Mouse (Mus musculus): ENCODE results near the gene Abhd12b.

The Abhd12b gene

DNA sequence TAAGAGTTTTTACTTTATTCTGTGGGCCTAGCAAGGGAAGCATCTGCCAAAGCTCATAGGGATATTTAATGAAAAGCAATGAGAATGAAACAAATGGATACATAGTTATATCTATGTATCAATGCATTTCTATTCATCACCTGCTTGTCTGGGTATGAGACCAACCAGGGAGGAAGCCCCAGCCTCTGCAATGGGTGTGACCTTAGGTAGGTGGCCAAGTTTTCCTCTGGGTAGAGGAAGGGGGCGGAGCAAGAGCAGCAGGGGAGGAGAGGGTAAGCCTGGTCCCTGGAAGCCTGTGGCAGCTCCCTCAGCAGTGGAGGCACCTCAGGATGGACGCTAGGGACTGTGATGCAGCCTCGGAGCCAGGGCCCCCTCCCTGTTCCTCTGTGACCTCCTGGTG lies at the start of gene Abhd12b:
Gene Abhd12b, plus strand, starts transcription at position 301 of the 400 bp plus-strand sequence.
- no peak for DNase-seq (ENCODE audit: low read depth, low spot score)

GRCm38 (mm10) chr12:70104199-70104598 lies 49.7 kb upstream of the Abhd12b start:
- DNase-seq (ENCODE audit: low read depth, low spot score), result no peak

GRCm38 (mm10) chr12:70104776-70105420 lies 49.0 kb upstream of the Abhd12b start:
- DNase-seq (ENCODE audit: low read depth, low spot score), result no peak

GRCm38 (mm10) chr12:70105885-70106284 lies 48.1 kb upstream of the Abhd12b start:
- DNase-seq (ENCODE audit: low read depth, low spot score), result no peak

DNA sequence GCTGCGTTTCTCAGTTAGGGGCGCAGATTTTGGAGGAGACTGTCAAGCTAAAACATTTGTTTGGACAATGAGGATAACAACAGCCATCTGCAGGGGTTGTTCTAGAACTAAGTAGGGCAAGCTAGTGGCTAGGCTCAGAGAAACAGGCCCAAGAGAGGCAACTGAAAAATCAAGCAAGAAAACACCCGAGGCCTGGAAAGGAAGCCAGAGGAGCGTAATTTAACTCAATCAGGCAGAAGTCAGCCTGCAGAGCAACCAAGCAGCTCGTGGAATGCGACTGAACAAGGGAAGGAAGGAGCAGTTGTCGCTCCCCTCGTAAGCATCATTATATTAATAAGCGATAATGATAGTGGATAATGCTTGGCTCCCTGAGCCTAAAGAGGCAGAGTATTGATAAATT lies 47.4 kb upstream of the Abhd12b start:
- no peak for DNase-seq (ENCODE audit: low read depth, low spot score)

DNA sequence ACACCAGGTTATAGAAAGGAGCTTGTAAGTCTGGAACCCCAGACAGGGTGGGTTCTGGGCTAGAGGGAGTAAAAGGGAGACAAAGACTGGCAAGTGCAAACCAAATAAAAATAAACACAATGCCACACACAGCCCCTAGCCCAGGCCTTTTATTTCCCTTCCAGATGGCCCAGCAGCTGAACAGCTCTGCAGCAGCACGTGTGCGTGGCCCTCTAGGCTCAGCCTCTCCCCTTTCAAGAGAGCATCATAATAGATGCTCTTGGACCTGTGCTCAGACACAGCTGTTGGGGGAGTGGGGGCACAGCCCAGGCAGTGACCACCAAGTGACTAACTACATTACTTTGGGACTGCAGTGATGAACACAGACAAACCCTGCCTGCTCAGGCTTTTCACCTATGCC lies 45.8 kb upstream of the Abhd12b start:
- DNase-seq (ENCODE audit: low read depth, low spot score), result no peak

GRCm38 (mm10) chr12:70109921-70110320 lies 44.0 kb upstream of the Abhd12b start:
- no peak for DNase-seq (ENCODE audit: low read depth, low spot score)

DNA sequence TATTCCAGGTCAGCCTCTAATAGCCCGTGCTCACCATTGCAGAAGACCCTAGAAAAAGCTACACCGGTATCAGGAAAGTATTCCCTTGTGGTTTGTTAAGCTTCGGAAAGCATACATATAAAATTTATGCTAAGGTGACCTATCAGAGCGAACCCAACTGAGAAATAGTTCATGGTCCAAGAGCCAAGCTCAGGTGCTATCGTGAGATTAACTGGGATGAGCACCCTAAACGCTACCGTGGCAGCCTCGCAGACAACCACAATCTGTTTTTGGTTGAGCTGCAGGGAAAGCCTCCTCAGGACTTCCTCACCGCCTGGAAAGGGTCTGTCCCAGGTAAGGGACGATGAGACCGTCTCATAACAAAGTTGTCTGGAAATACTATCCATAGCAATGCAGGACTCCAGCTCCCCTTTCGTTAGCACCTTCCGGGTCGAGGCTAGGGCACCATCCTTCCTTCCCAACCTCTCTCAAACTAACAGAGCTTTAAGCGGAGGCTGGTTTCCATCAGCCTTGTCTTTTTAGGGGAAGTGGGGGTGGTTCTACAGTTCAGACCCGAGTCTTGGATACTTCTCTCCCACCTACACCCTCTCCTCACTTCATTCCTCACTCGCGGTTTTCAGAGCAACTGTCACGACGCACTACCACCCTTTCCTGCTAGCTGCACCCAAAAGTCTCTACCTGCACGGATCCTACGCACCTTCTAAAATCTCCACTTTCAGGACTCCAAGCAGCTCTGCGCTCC lies 43.4 kb upstream of the Abhd12b start:
- no peak for DNase-seq (ENCODE audit: low read depth, low spot score)

- DNase-seq (ENCODE audit: low read depth, low spot score), result no peak
These were observed 42.9 kb upstream of the Abhd12b start for GRCm38 (mm10) chr12:70111117-70111366.

- DNase-seq (ENCODE audit: low read depth, low spot score), result peak; percentile 17
These were observed 42.4 kb upstream of the Abhd12b start for GRCm38 (mm10) chr12:70111367-70112089.

DNA sequence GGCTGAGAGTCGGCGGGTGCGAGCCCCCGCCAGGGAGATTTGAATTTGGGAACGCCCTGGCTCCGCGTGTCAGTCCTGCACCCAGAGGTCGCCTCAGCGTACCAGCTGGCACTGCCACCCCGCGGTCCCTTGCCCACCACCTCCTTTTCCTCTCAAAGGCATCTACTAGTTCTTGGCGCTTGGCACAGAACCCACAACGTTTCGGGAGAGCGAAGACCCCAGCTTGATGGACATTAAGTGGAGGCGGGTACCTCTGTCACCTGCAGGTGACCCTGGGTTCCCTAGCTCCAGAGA lies 41.9 kb upstream of the Abhd12b start:
- no peak for DNase-seq (ENCODE audit: low read depth, low spot score)

GRCm38 (mm10) chr12:70113351-70113750 lies 40.6 kb upstream of the Abhd12b start, which contains the start of gene Nin:
Gene Nin, minus strand, starts transcription at chr12:70113717.
- DNase-seq (ENCODE audit: low read depth, low spot score), result no peak

DNA sequence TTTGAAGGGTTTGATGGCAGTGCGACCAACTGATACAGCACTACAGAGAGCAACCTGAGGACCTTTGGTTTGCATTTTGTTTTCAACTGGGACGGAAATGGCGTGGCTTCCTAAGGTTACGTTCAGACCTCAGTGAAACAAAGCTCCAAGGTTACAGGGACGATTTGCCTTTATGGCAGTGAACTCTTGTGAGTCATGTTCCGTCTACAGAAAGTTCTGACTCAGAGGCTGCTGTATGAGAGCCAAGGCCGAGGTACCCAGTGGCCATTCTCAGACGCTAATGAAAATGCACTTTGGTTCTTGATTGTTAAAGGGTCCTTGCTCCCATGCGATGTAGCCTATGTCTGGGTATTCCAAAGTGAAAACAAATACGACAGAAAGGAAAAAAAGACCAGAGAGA lies 36.8 kb upstream of the Abhd12b start:
- DNase-seq (ENCODE audit: low read depth, low spot score), result no peak

GRCm38 (mm10) chr12:70118721-70119345 lies 35.1 kb upstream of the Abhd12b start:
- DNase-seq (ENCODE audit: low read depth, low spot score), result no peak

GRCm38 (mm10) chr12:70119552-70119951 lies 34.4 kb upstream of the Abhd12b start:
- no peak for DNase-seq (ENCODE audit: low read depth, low spot score)

DNA sequence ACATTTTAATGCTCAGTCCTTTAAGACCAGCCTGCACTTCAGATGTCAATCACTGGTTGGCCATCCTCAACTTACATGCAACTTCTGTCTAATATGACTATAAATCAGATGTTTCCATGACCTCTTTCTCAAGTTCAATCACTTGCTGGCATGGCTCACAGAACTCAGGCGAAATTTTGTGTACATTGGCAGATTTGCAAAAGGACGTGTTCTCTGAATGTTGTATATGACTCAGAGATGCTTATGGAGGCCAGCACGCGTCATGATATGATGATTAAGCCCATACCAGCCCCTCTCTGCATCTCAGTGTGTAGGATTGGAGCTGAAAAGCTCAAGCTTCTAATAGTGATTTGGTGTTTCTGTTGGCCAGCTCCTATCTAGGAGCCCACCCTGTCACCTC lies 27.3 kb upstream of the Abhd12b start:
- no peak for DNase-seq (ENCODE audit: low read depth, low spot score)

GRCm38 (mm10) chr12:70129105-70129504 lies 24.8 kb upstream of the Abhd12b start:
- DNase-seq (ENCODE audit: low read depth, low spot score), result no peak

- DNase-seq (ENCODE audit: low read depth, low spot score), result no peak
These were observed 22.8 kb upstream of the Abhd12b start for GRCm38 (mm10) chr12:70131042-70131675.

- no peak for DNase-seq (ENCODE audit: low read depth, low spot score)
These were observed 19.2 kb upstream of the Abhd12b start for GRCm38 (mm10) chr12:70134627-70135235.

DNA sequence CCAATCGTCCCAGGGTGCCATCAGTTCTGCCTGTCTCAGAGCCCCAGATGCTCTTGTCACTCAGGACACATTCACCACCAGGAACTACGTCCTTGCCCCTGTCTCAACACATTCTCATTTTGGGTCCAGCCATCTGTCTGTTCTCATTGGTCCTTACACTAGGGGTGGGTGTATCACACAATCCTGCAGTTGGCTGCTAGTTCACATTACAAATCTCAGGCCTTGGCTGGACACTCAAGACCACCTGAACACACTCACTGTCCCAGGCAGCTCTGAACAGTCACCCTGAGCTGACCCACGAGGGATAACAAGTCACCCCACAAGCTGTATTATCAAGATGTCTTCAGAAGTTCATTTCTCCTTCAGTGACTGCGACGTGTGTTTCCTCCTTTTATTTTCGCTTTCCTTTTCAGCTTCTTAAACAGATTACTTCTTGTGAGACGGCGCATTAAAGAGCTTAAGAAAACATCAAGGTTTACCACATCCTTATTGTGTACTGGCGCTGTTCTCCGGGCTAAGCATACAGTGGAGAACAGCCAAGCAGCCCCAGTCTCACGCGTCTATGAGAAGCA lies 17.7 kb upstream of the Abhd12b start:
- DNase-seq (ENCODE audit: low read depth, low spot score), result no peak

DNA sequence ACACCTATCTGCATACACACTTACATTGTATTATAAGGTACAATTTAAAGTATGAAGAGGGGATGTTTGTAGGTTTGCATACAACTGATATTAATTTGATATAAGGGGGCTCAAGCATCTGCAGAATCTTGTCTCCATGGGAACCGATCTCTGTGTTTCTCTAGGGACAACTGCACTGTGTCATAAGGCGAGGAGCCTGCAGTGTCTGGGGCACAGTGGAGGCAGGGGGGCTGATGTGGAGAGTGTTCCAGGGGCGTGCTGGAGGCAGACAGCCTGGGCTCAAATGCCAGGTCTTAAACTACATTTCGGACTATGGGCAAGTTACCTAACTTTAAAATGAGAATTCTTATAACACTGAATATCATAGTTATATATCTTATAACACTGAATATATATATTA lies 16.8 kb upstream of the Abhd12b start:
- no peak for DNase-seq (ENCODE audit: low read depth, low spot score)
